Mouse (Mus musculus) lung, adult 2 months (tissue): ENCODE measurements around the gene Tnip2. TPM values are rescaled to one million over a fixed set of nuclear protein-coding genes. Genes with fewer than 3 reads are reported as not detected.

ENCODE experiments used
- DNase-seq: peaks from one replicate; pipeline ENCODE4 v3.0.0; 2022
- H3K4me1 ChIP-seq: fragments of 200-500 bp; 2 replicates; pipeline ENCODE4 v1.6.1; 2011; ENCODE audit warnings: low read length; ENCODE audit not compliant: control insufficient read depth, insufficient read depth
- H3K4me3 ChIP-seq: fragments of 200-500 bp; replicated peaks from 2 replicates; pipeline ENCODE3; 2011; ENCODE audit warnings: low read depth, mild to moderate bottlenecking, control low read depth, low read length; ENCODE audit errors: extremely low read depth
- CTCF ChIP-seq: fragments of 200-500 bp; IDR thresholded peaks from 2 replicates; pipeline ENCODE4 v1.5.1; 2011; ENCODE audit warnings: mild to moderate bottlenecking, low read length, control low read depth; ENCODE audit not compliant: insufficient read depth
- POLR2A ChIP-seq: fragments of 200-500 bp; IDR thresholded peaks from 2 replicates; pipeline ENCODE4 v1.6.1; 2011; ENCODE audit warnings: low read depth, mild to moderate bottlenecking, control low read depth, low read length, borderline replicate concordance; ENCODE audit errors: extremely low read depth
- WGBS: fragments of 180-500 bp; shearing (Covaris S2); methylation state at CpG from one replicate; pipeline ENCODE4 v1.1.7; 2018; 5-methylcytosine and 5-hydroxymethylcytosine counted together
- polyA plus RNA-seq: library from polyadenylated mRNA; depleted of rRNA; stranded (reverse); fragments of >200 nt; gene quantifications from 2 replicates; pipeline ENCODE4 v1.2.3, GENCODE M21; 2012

Gene Tnip2
- polyA plus RNA-seq, 1 experiment = 30.1 TPM

GRCm38 (mm10) chr5:34526477-34526775, 12.6 kb upstream of the Tnip2 start:
- peaks cover 4% of the 10 kb centered on the region; the same call in 1 of the 2 replicates for H3K4me1 ChIP-seq
- peak overlapping the region; percentile 4 for H3K4me3 ChIP-seq
- DNase-seq = no peak
- TF ChIP-seq CTCF = no peak
- no peak for TF ChIP-seq POLR2A
- WGBS = 69% methylated on average over 5 of the region's 5 CpGs

GRCm38 (mm10) chr5:34525663-34526476, 12.1 kb upstream of the Tnip2 start, which contains the start of gene Sh3bp2:
Gene Sh3bp2, plus strand, starts transcription at chr5:34525838.
- Histone ChIP-seq H3K4me3 (peak within 1 kb of the TSS; percentile 82), H3K4me1 (peaks cover 3% of the 10 kb centered on the region)
- TF ChIP-seq CTCF = no peak
- peak; percentile 73; the same call in 1 of the 2 replicates for TF ChIP-seq POLR2A
- DNase-seq = peak; percentile 97
- WGBS = 5% methylated on average over 38 of the region's 38 CpGs

- Histone ChIP-seq H3K4me3 (no peak overlapping the region), H3K4me1 (no peaks in the 10 kb centered on the region; the same call in none of the 2 replicates)
- TF ChIP-seq CTCF = no peak
- no peak for TF ChIP-seq POLR2A
- DNase-seq = no peak
Measured at GRCm38 (mm10) chr5:34524511-34524910, 10.7 kb upstream of the Tnip2 start.

- 68% methylated on average over 4 of the region's 4 CpGs for WGBS
- TF ChIP-seq POLR2A = no peak
- TF ChIP-seq CTCF = peak; percentile 35; the same call in 1 of the 2 replicates
- Histone ChIP-seq H3K4me3 (no peak overlapping the region), H3K4me1 (no peaks in the 10 kb centered on the region; the same call in none of the 2 replicates)
- DNase-seq = no peak
Measured at GRCm38 (mm10) chr5:34523958-34524485, 10.2 kb upstream of the Tnip2 start.

GRCm38 (mm10) chr5:34521337-34521736, 7.5 kb upstream of the Tnip2 start:
- Histone ChIP-seq H3K4me3 (no peak overlapping the region), H3K4me1 (no peaks in the 10 kb centered on the region; the same call in none of the 2 replicates)
- 69% methylated on average over 3 of the region's 3 CpGs for WGBS
- no peak for DNase-seq
- no peak for TF ChIP-seq CTCF
- no peak for TF ChIP-seq POLR2A

GRCm38 (mm10) chr5:34520458-34521209, 6.8 kb upstream of the Tnip2 start:
- WGBS = 43% methylated on average over 11 of the region's 11 CpGs
- Histone ChIP-seq H3K4me1 (no peaks in the 10 kb centered on the region; the same call in none of the 2 replicates), H3K4me3 (no peak overlapping the region)
- TF ChIP-seq CTCF (no peak), POLR2A (no peak)
- no peak for DNase-seq

- TF ChIP-seq CTCF = no peak
- no peak overlapping the region for H3K4me3 ChIP-seq
- no peak for DNase-seq
- H3K4me1 ChIP-seq = no peaks in the 10 kb centered on the region; the same call in none of the 2 replicates
- 72% methylated on average over 9 of the region's 9 CpGs for WGBS
Measured at GRCm38 (mm10) chr5:34519389-34519910, 5.7 kb upstream of the Tnip2 start.

GRCm38 (mm10) chr5:34517913-34518312, 4.1 kb upstream of the Tnip2 start:
- peak; percentile 80 for DNase-seq
- WGBS = 31% methylated on average over 3 of the region's 3 CpGs
- TF ChIP-seq POLR2A (no peak), CTCF (peak; percentile 90)
- Histone ChIP-seq H3K4me3 (no peak overlapping the region), H3K4me1 (no peaks in the 10 kb centered on the region; the same call in none of the 2 replicates)

GRCm38 (mm10) chr5:34515096-34515495, 1.3 kb upstream of the Tnip2 start:
- DNase-seq = no peak
- no peak for TF ChIP-seq POLR2A
- H3K4me3 ChIP-seq = no peak overlapping the region
- no peaks in the 10 kb centered on the region; the same call in 1 of the 2 replicates for H3K4me1 ChIP-seq
